Mouse (Mus musculus) kidney, postnatal 10 days (tissue): ENCODE data around the gene Matn4.
A peak's percentile ranks its signal among the peaks of the same experiment; 100 is the strongest.
"Not testable (repeated sequence)": the region's sequence is repeated elsewhere in the genome, so short reads cannot be mapped to it uniquely, and the experiment has no call there.

ENCODE experiments used
- DNase-seq: peaks from one replicate; pipeline ENCODE4 v3.0.0; 2021; ENCODE audit warnings: mixed read lengths

The Matn4 gene

GRCm38 (mm10) chr2:164360974-164361657 lies 43.8 kb downstream of the Matn4 start:
- DNase-seq = no peak

- DNase-seq = no peak
Measured at GRCm38 (mm10) chr2:164359668-164360067, 45.3 kb downstream of the Matn4 start.

- DNase-seq = no peak
Measured at GRCm38 (mm10) chr2:164359031-164359430, 45.9 kb downstream of the Matn4 start.

- DNase-seq = peak; percentile 22
Measured at GRCm38 (mm10) chr2:164358373-164358772, 46.6 kb downstream of the Matn4 start.

- no peak for DNase-seq
Measured at GRCm38 (mm10) chr2:164356177-164356967, 48.6 kb downstream of the Matn4 start.

- no peak for DNase-seq
Measured at GRCm38 (mm10) chr2:164353356-164353755, 51.6 kb downstream of the Matn4 start.

GRCm38 (mm10) chr2:164352697-164353096 lies 52.3 kb downstream of the Matn4 start:
- DNase-seq = no peak

GRCm38 (mm10) chr2:164348980-164349379 lies 56.0 kb downstream of the Matn4 start:
- DNase-seq = peak; percentile 59

- not testable (repeated sequence) for DNase-seq
Measured at GRCm38 (mm10) chr2:164347697-164348096, 57.3 kb downstream of the Matn4 start.

- DNase-seq = not testable (repeated sequence)
Measured at GRCm38 (mm10) chr2:164343732-164344131, 61.2 kb downstream of the Matn4 start.
